Mouse (Mus musculus) lung, adult 2 months (tissue): ENCODE measurements around the gene Fads6.

Experiments
- CTCF ChIP-seq: fragments of 200-500 bp; IDR thresholded peaks from 2 replicates; pipeline ENCODE4 v1.5.1; 2011; ENCODE audit warnings: mild to moderate bottlenecking, low read length, control low read depth; ENCODE audit not compliant: insufficient read depth
- POLR2A ChIP-seq: fragments of 200-500 bp; IDR thresholded peaks from 2 replicates; pipeline ENCODE4 v1.6.1; 2011; ENCODE audit warnings: low read depth, mild to moderate bottlenecking, control low read depth, low read length, borderline replicate concordance; ENCODE audit errors: extremely low read depth

DNA sequence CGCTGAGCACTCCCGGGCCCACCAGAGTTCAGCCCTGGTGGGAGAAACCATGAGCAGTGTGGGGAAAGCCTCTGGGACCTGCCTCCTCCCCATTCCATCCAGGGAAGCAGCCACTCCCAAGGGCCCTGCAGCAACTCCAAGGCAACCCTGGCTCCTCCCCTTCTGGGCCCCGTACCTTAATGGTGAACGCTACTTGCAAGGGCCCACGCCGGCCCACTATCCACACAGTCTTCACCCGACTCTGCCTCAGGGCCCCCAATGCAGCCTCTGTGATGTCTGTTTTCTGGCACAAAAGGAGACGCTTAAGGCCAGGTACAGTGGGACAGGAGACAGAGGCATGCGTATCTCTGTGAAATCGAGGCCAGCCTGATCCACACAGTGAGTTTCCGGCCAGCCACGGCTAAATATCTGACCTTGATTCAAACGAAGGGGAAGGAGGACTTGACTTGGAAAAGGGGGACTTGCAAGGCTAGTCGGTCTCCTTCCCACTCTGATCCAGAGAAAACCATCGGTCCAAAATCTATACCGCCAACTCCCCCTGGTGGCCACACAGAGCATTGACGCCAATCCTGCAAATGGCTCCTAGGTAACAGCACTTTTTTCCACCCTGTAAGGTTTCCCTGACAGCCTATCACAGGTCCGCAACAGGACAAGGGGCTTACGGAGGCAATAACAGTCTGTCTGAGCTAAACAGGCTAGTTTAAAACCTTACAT, 27.2 kb downstream of the Fads6 start:
- TF ChIP-seq CTCF (peak; percentile 96), POLR2A (no peak)
